Mouse (Mus musculus) stomach, postnatal 0 days (tissue): ENCODE data around the gene Ntn1.

ENCODE experiments used
- CTCF ChIP-seq: IDR thresholded peaks from 2 replicates; pipeline ENCODE4 v1.5.1; 2016; ENCODE audit warnings: antibody characterized with exemption, low read depth, mild to moderate bottlenecking, moderate library complexity
- EP300 ChIP-seq: optimal IDR thresholded peaks from 2 replicates; pipeline ENCODE3; 2016; ENCODE audit warnings: antibody characterized with exemption

DNA sequence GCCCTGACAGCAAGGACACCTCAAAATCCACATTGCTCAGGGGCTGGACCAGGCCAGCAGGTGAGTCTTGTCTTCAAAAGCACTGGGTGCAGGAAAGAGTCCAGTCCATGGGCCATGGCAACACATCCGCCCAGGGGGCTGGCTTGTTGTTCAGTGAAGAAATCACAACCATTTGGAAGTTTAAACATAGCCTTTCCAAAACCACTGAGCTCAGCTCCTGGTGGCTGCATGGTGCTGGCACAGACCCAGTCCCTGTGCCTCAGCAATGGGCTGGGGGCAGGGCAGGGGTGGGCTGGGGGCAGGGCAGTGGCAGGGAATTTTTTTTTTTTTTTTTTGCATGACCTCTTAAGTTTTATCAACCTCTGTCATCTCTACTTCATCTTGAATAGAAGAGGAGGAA, 192.0 kb downstream of the Ntn1 start:
- TF ChIP-seq CTCF (no peak), EP300 (no peak)
